Mouse (Mus musculus) MEL (cell line): ENCODE data around the gene Mrps10. TPM values are rescaled to one million over a fixed set of nuclear protein-coding genes. Genes with fewer than 3 reads are reported as not detected.

ENCODE experiments used
- DNase-seq: peaks from one replicate; pipeline ENCODE4 v3.0.0; 2011; ENCODE audit warnings: low read depth, low spot score
- H3K27ac ChIP-seq: 2 replicates; pipeline ENCODE4 v1.5.1; 2012; ENCODE audit warnings: low read depth, mild to moderate bottlenecking, control low read depth, low read length, moderate library complexity; ENCODE audit not compliant: control insufficient read depth
- H3K27me3 ChIP-seq, 2 experiments: fragments of 150-350 bp in 1 of 2; sonication (generic) in 1 of 2; 2 replicates each; pipeline ENCODE4 v1.6.1; 2012; ENCODE audit warnings: low read length in 2 of 2, mild to moderate bottlenecking in 2 of 2, improper control_type of control experiment in 1 of 2, moderate library complexity in 1 of 2; ENCODE audit not compliant: insufficient read depth in 2 of 2, control insufficient read depth in 1 of 2
- H3K36me3 ChIP-seq, 2 experiments: 2 replicates each; pipeline ENCODE4 v1.6.1; 2012 to 2014; ENCODE audit warnings: low read length in 2 of 2, improper control_type of control experiment in 1 of 2, inconsistent platforms in 1 of 2, mild to moderate bottlenecking in 1 of 2; ENCODE audit not compliant: insufficient read depth in 2 of 2, control insufficient read depth in 1 of 2
- H3K4me1 ChIP-seq, 2 experiments: fragments of 150-350 bp in 1 of 2; sonication (generic) in 1 of 2; 2 replicates each; pipeline ENCODE4 v1.6.1; 2012; ENCODE audit warnings: low read length in 2 of 2, improper control_type of control experiment in 1 of 2, mild to moderate bottlenecking in 1 of 2; ENCODE audit not compliant: insufficient read depth in 2 of 2, control insufficient read depth in 1 of 2
- H3K4me3 ChIP-seq, 2 experiments: fragments of 150-350 bp in 1 of 2; sonication (generic) in 1 of 2; 2 replicates each; pipeline ENCODE4 v1.5.1; 2012; ENCODE audit warnings: low read depth in 2 of 2, low read length in 2 of 2, mild to moderate bottlenecking in 2 of 2, moderate library complexity in 2 of 2, control low read depth in 1 of 2, improper control_type of control experiment in 1 of 2; ENCODE audit not compliant: control insufficient read depth in 1 of 2, insufficient read depth in 1 of 2
- H3K79me2 ChIP-seq: 2 replicates; pipeline ENCODE4 v1.6.1; 2012; ENCODE audit warnings: mild to moderate bottlenecking, low read length, moderate library complexity; ENCODE audit not compliant: control insufficient read depth, poor library complexity, insufficient read depth
- H3K9ac ChIP-seq: 2 replicates; pipeline ENCODE4 v1.6.1; 2012; ENCODE audit warnings: low read depth, mild to moderate bottlenecking, control low read depth, low read length, moderate library complexity; ENCODE audit not compliant: control insufficient read depth, poor library complexity, severe bottlenecking
- H3K9me3 ChIP-seq: fragments of 150-350 bp; sonication (generic); replicated peaks from 2 replicates; pipeline ENCODE4 v1.6.1; 2012; ENCODE audit warnings: mild to moderate bottlenecking, low read length, improper control_type of control experiment, moderate library complexity; ENCODE audit not compliant: insufficient read depth
- BHLHE40 ChIP-seq: IDR thresholded peaks from 2 replicates; pipeline ENCODE4 v1.6.1; 2012; ENCODE audit warnings: low read depth, mild to moderate bottlenecking, inconsistent platforms, low read length, improper control_type of control experiment, borderline replicate concordance
- CHD2 ChIP-seq: IDR thresholded peaks from 2 replicates; pipeline ENCODE4 v1.6.1; 2011; ENCODE audit warnings: low read length, improper control_type of control experiment
- CTCF ChIP-seq, 3 experiments: IDR thresholded peaks in 2 of 3; conservative IDR thresholded peaks in 1 of 3; 2 replicates each; pipeline ENCODE4 v1.5.1; 2011 to 2012; ENCODE audit warnings: low read length in 3 of 3, low read depth in 2 of 3, mild to moderate bottlenecking in 2 of 3, improper control_type of control experiment in 1 of 3, inconsistent platforms in 1 of 3, mixed read lengths in 1 of 3, moderate library complexity in 1 of 3; ENCODE audit not compliant: control insufficient read depth in 1 of 3, insufficient read depth in 1 of 3, poor library complexity in 1 of 3, severe bottlenecking in 1 of 3
- ELF1 ChIP-seq: IDR thresholded peaks from 2 replicates; pipeline ENCODE4 v1.6.1; 2014; ENCODE audit warnings: low read depth, mild to moderate bottlenecking, inconsistent platforms, low read length, improper control_type of control experiment, moderate library complexity
- GABPA ChIP-seq: IDR thresholded peaks from 2 replicates; pipeline ENCODE4 v1.6.1; 2012; ENCODE audit warnings: low read depth, mild to moderate bottlenecking, inconsistent platforms, low read length, improper control_type of control experiment, moderate library complexity
- HCFC1 ChIP-seq: IDR thresholded peaks from 2 replicates; pipeline ENCODE4 v1.6.1; 2012; ENCODE audit warnings: low read depth, mild to moderate bottlenecking, inconsistent platforms, low read length, improper control_type of control experiment, moderate library complexity
- MAFK ChIP-seq: IDR thresholded peaks from 2 replicates; pipeline ENCODE4 v1.6.1; 2011; ENCODE audit warnings: low read depth, mild to moderate bottlenecking, low read length, improper control_type of control experiment, borderline replicate concordance
- MAX ChIP-seq: IDR thresholded peaks from 2 replicates; pipeline ENCODE4 v1.6.1; 2011; ENCODE audit warnings: low read length, improper control_type of control experiment
- MEF2A ChIP-seq: IDR thresholded peaks from 2 replicates; pipeline ENCODE4 v1.6.1; 2014; ENCODE audit warnings: low read depth, mild to moderate bottlenecking, inconsistent platforms, low read length, improper control_type of control experiment; ENCODE audit not compliant: poor library complexity, insufficient replicate concordance, severe bottlenecking; ENCODE audit errors: extremely low read depth
- MYC ChIP-seq: IDR thresholded peaks from 2 replicates; pipeline ENCODE4 v1.6.1; 2011; ENCODE audit warnings: low read depth, mild to moderate bottlenecking, low read length, improper control_type of control experiment, moderate library complexity
- POLR2A ChIP-seq, 2 experiments: IDR thresholded peaks; 2 replicates each; pipeline ENCODE4 v1.6.1; 2011 to 2012; ENCODE audit warnings: low read length in 2 of 2, mild to moderate bottlenecking in 2 of 2, control low read depth in 1 of 2, improper control_type of control experiment in 1 of 2, low read depth in 1 of 2, moderate library complexity in 1 of 2; ENCODE audit not compliant: control insufficient read depth in 1 of 2, insufficient read depth in 1 of 2, poor library complexity in 1 of 2
- POLR2AphosphoS2 ChIP-seq: IDR thresholded peaks from 2 replicates; pipeline ENCODE4 v1.6.1; 2011; ENCODE audit warnings: low read length, improper control_type of control experiment
- POLR2AphosphoS5 ChIP-seq: IDR thresholded peaks from 2 replicates; pipeline ENCODE4 v1.6.1; 2012; ENCODE audit warnings: low read depth, borderline replicate concordance, mild to moderate bottlenecking, inconsistent platforms, low read length, moderate library complexity, mixed read lengths
- RAD21 ChIP-seq: IDR thresholded peaks from 2 replicates; pipeline ENCODE4 v1.6.1; 2011; ENCODE audit warnings: mild to moderate bottlenecking, low read depth, low read length, improper control_type of control experiment
- SMC3 ChIP-seq: IDR thresholded peaks from 2 replicates; pipeline ENCODE4 v1.6.1; 2011; ENCODE audit warnings: low read depth, low read length, improper control_type of control experiment
- TBP ChIP-seq: IDR thresholded peaks from 2 replicates; pipeline ENCODE4 v1.8.0; 2011; ENCODE audit warnings: low read depth, low read length, improper control_type of control experiment
- TCF12 ChIP-seq: IDR thresholded peaks from 2 replicates; pipeline ENCODE4 v1.6.1; 2014; ENCODE audit warnings: low read depth, mild to moderate bottlenecking, inconsistent platforms, low read length, improper control_type of control experiment, moderate library complexity
- UBTF ChIP-seq: IDR thresholded peaks from 2 replicates; pipeline ENCODE4 v1.6.1; 2012; ENCODE audit warnings: low read depth, mild to moderate bottlenecking, inconsistent platforms, low read length, improper control_type of control experiment, moderate library complexity, borderline replicate concordance; ENCODE audit not compliant: insufficient read depth
- ZMIZ1 ChIP-seq: IDR thresholded peaks from 2 replicates; pipeline ENCODE4 v1.6.1; 2012; ENCODE audit warnings: low read depth, mild to moderate bottlenecking, inconsistent platforms, low read length, improper control_type of control experiment, moderate library complexity
- polyA plus RNA-seq, 2 experiments: library from polyadenylated mRNA; stranded (reverse) in 1 of 2; unstranded in 1 of 2; fragments of >175 nt in 1 of 2; fragments of >200 nt in 1 of 2; gene quantifications; 2 replicates each; pipeline versions ENCODE4 v1.2.1 to v1.2.4; 2012; ENCODE audit warnings: low replicate concordance in 2 of 2, low read depth in 1 of 2; ENCODE audit not compliant: insufficient read length in 2 of 2, insufficient read depth in 1 of 2, missing spikeins in 1 of 2
- total RNA-seq: library from RNA; depleted of rRNA; stranded (reverse); fragments of 300-350 nt; gene quantifications from 2 replicates; pipeline ENCODE4 v1.2.3, GENCODE M21; 2012

Gene Mrps10
- total and polyA plus RNA-seq, 3 experiments: 78.9 to 442 (median 107) TPM

DNA sequence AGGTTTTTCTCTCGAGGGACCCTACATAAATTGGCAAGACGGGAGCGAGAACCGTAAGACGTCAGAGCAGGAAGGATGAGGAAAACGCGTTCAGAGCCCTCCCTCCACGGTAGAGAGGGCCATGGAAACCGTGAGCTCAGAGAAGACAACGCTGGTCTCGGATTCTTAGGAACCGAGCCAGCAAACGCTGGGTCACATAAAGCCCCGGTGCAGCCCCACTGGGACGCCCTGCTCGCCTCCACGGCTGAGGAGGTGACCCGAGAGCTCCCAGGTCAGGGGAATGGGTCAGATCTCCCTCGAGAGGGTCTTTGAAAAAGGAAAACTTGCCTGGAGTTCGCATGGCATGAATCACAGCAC is 378 bp downstream of the Mrps10 start:
- Histone ChIP-seq H3K36me3 (peaks cover 3 to 14% of the 10 kb centered on the region in 2 experiments; a peak in 2 of 4 replicates), H3K9me3 (no peaks in the 10 kb centered on the region), H3K27me3 (no peaks in the 10 kb centered on the region), H3K27ac (peak overlapping the region; percentile 69), H3K4me3 (peak overlapping the region; percentile 89 to 93), H3K4me1 (peaks cover 0 to 15% of the 10 kb centered on the region in 2 experiments; a peak in 1 of 4 replicates), H3K9ac (peak overlapping the region; percentile 91), H3K79me2 (peaks cover 11% of the 10 kb centered on the region)
- DNase-seq: no peak
- TF ChIP-seq ZMIZ1 (0 out of 2 replicates have a peak, but pooled peaks have one; percentile 8), MAX (peak; percentile 6; the same call in 1 of the 2 replicates), POLR2AphosphoS5 (no peak), POLR2A (IDR thresholded peaks at IDR 0.05; ENCODE audit: control insufficient read depth in 1 of 2, insufficient read depth in 1 of 2, low read depth in 1 of 2, low read length in 2 of 2, poor library complexity in 1 of 2) (peak; percentile 8 to 50; a peak in 2 of 4 replicates), MYC (0 out of 2 replicates have a peak, but pooled peaks have one; percentile 22)

DNA sequence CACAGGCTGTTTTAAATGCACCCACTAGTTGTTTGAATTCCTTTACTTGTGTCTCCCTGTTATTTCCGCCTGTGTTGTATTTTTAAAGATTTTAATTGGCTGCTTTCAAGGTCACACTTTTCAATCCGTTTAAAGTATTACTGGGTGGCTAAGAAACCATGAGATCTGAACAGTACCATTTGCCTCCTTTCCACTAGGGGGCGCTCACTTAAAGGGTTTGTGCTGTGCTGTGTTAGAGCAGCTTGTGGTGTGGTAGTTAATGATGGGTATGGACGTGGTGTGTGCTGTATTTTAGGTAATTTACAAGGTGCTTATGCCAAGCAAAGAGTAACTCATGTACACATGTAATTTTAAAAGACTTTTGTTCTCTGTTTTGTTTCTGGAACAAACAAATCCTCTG is 2.8 kb downstream of the Mrps10 start:
- Histone ChIP-seq H3K79me2 (peaks cover 11% of the 10 kb centered on the region), H3K27me3 (no peaks in the 10 kb centered on the region), H3K27ac (no peak overlapping the region), H3K9me3 (no peaks in the 10 kb centered on the region), H3K4me3 (no peak overlapping the region), H3K9ac (peak overlapping the region; percentile 4; the same call in 1 of the 2 replicates), H3K36me3 (peaks cover 8 to 14% of the 10 kb centered on the region in 2 experiments; a peak in 3 of 4 replicates), H3K4me1 (peaks cover 0 to 15% of the 10 kb centered on the region in 2 experiments; a peak in 1 of 4 replicates)
- no peak for TF ChIP-seq POLR2AphosphoS2
- peak; percentile 71 for TF ChIP-seq HCFC1
- TF ChIP-seq TBP: peak; percentile 41; the same call in 1 of the 2 replicates
- no peak for TF ChIP-seq BHLHE40
- peak; percentile 49 for TF ChIP-seq SMC3
- no peak for TF ChIP-seq POLR2AphosphoS5
- TF ChIP-seq MYC: peak; percentile 59; the same call in 1 of the 2 replicates
- peak; percentile 74 to 89 (median 89) for TF ChIP-seq CTCF (IDR thresholded peaks at IDR 0.05 in 2 of 3, conservative IDR thresholded peaks at IDR 0.05 in 1 of 3; ENCODE audit: control insufficient read depth in 1 of 3, insufficient read depth in 1 of 3, low read depth in 2 of 3, low read length in 3 of 3, poor library complexity in 1 of 3, severe bottlenecking in 1 of 3)
- peak; percentile 52 for TF ChIP-seq RAD21
- peak; percentile 90 for DNase-seq

- DNase-seq: no peak
- no peak overlapping the region for H3K27ac ChIP-seq
- H3K27me3 ChIP-seq: no peaks in the 10 kb centered on the region
- H3K9ac ChIP-seq: no peak overlapping the region
- TF ChIP-seq CHD2: no peak
- no peak for TF ChIP-seq POLR2AphosphoS2
- TF ChIP-seq MEF2A: no peak
- no peak for TF ChIP-seq TBP
- TF ChIP-seq POLR2AphosphoS5: no peak
- TF ChIP-seq TCF12: no peak
- TF ChIP-seq GABPA: no peak
- TF ChIP-seq ELF1: no peak
- TF ChIP-seq MAFK: no peak
- TF ChIP-seq UBTF: no peak
- H3K9me3 ChIP-seq: no peaks in the 10 kb centered on the region
- H3K4me3 ChIP-seq: no peak overlapping the region
- H3K79me2 ChIP-seq: peaks cover 9% of the 10 kb centered on the region
- H3K4me1 ChIP-seq: peaks cover 0 to 13% of the 10 kb centered on the region in 2 experiments; a peak in 1 of 4 replicates
- peaks cover 8 to 10% of the 10 kb centered on the region in 2 experiments; a peak in 3 of 4 replicates for H3K36me3 ChIP-seq
Measured at GRCm38 (mm10) chr17:47373991-47374390, 5.3 kb downstream of the Mrps10 start.
